Mouse (Mus musculus) cerebellum, adult 2 months (tissue): ENCODE results near the gene Tnks2.

Experiments
- CTCF ChIP-seq: fragments of 200-500 bp; IDR thresholded peaks from 2 replicates; pipeline ENCODE4 v1.5.1; 2011; ENCODE audit warnings: low read depth, mild to moderate bottlenecking, control low read depth, low read length, moderate library complexity, borderline replicate concordance; ENCODE audit not compliant: insufficient read depth
- POLR2A ChIP-seq: fragments of 200-500 bp; IDR thresholded peaks from 2 replicates; pipeline ENCODE4 v1.6.1; 2011; ENCODE audit warnings: low read length, control low read depth, borderline replicate concordance; ENCODE audit not compliant: insufficient read depth

- TF ChIP-seq POLR2A (no peak), CTCF (no peak)
These were observed 19.8 kb downstream of the Tnks2 start for GRCm38 (mm10) chr19:36853831-36854230.
